Mouse (Mus musculus) CH12.LX (cell line): ENCODE measurements around the gene Lrp5. TPM values are rescaled to one million over a fixed set of nuclear protein-coding genes. Genes with fewer than 3 reads are reported as not detected.

ENCODE experiments used
- DNase-seq: peaks from one replicate; pipeline ENCODE4 v3.0.0-alpha.2; 2013; ENCODE audit errors: extremely low read depth
- H3K27ac ChIP-seq: 2 replicates; pipeline ENCODE4 v1.5.1; 2012; ENCODE audit warnings: low read depth, mild to moderate bottlenecking, control low read depth, moderate library complexity; ENCODE audit not compliant: insufficient read depth
- H3K27me3 ChIP-seq: replicated peaks from 2 replicates; pipeline ENCODE3; 2012; ENCODE audit warnings: inconsistent platforms
- H3K36me3 ChIP-seq, 2 experiments: replicated peaks in 1 of 2; 2 replicates each; pipeline versions ENCODE3 to v1.6.1; 2012; ENCODE audit warnings: inconsistent platforms in 1 of 2, low read length in 1 of 2, mild to moderate bottlenecking in 1 of 2, mixed read lengths in 1 of 2, moderate library complexity in 1 of 2; ENCODE audit not compliant: control insufficient read depth in 1 of 2, insufficient read depth in 1 of 2
- H3K4me1 ChIP-seq, 2 experiments: 2 replicates each; pipeline ENCODE4 v1.6.1; 2012; ENCODE audit warnings: inconsistent platforms in 1 of 2, moderate library complexity in 1 of 2; ENCODE audit not compliant: insufficient read depth in 2 of 2, control insufficient read depth in 1 of 2
- H3K4me2 ChIP-seq: 2 replicates; pipeline ENCODE4 v1.6.1; 2012; ENCODE audit warnings: low read depth, mild to moderate bottlenecking, control low read depth; ENCODE audit not compliant: poor library complexity, insufficient read depth, severe bottlenecking
- H3K4me3 ChIP-seq, 3 experiments: fragments of 150-350 bp in 1 of 3; sonication (generic) in 1 of 3; replicated peaks in 1 of 3; 2 replicates each; pipeline versions ENCODE3 to v1.5.1; 2011 to 2012; ENCODE audit warnings: low read depth in 2 of 3, low read length in 2 of 3, mild to moderate bottlenecking in 2 of 3, moderate library complexity in 2 of 3, control low read depth in 1 of 3, improper control_type of control experiment in 1 of 3, inconsistent platforms in 1 of 3, mixed read lengths in 1 of 3; ENCODE audit not compliant: poor library complexity in 1 of 3
- H3K79me2 ChIP-seq: replicated peaks from 2 replicates; pipeline ENCODE4 v1.6.1; 2012; ENCODE audit warnings: mild to moderate bottlenecking, moderate library complexity; ENCODE audit not compliant: control insufficient read depth, poor library complexity, insufficient read depth, severe bottlenecking; ENCODE audit errors: extremely low read depth
- H3K9ac ChIP-seq: 2 replicates; pipeline ENCODE4 v1.6.1; 2012; ENCODE audit warnings: low read depth, mild to moderate bottlenecking, control low read depth, moderate library complexity; ENCODE audit not compliant: insufficient read depth
- H3K9me3 ChIP-seq: replicated peaks from 2 replicates; pipeline ENCODE3; 2012; ENCODE audit warnings: low read length, inconsistent platforms, mixed read lengths
- BHLHE40 ChIP-seq: IDR thresholded peaks from 2 replicates; pipeline ENCODE4 v1.6.1; 2011; ENCODE audit warnings: mild to moderate bottlenecking, low read depth, low read length, improper control_type of control experiment
- CHD1 ChIP-seq: IDR thresholded peaks from 2 replicates; pipeline ENCODE4 v1.6.1; 2012; ENCODE audit warnings: low read depth, low read length, improper control_type of control experiment, inconsistent platforms
- CTCF ChIP-seq, 2 experiments: IDR thresholded peaks in 1 of 2; conservative IDR thresholded peaks in 1 of 2; 2 replicates each; pipeline ENCODE4 v1.5.1; 2011 to 2012; ENCODE audit warnings: low read depth in 2 of 2, low read length in 2 of 2, improper control_type of control experiment in 1 of 2, inconsistent platforms in 1 of 2, mild to moderate bottlenecking in 1 of 2, moderate library complexity in 1 of 2
- E2F4 ChIP-seq: IDR thresholded peaks from 2 replicates; pipeline ENCODE4 v1.6.1; 2011; ENCODE audit warnings: low read depth, low read length, improper control_type of control experiment; ENCODE audit not compliant: insufficient replicate concordance
- EP300 ChIP-seq: IDR thresholded peaks from 2 replicates; pipeline ENCODE4 v1.6.1; 2011; ENCODE audit warnings: low read length, improper control_type of control experiment
- ETS1 ChIP-seq: conservative IDR thresholded peaks from 2 replicates; pipeline ENCODE4 v1.6.1; 2012; ENCODE audit warnings: low read depth, mild to moderate bottlenecking, inconsistent platforms, low read length, improper control_type of control experiment, moderate library complexity
- GABPA ChIP-seq: IDR thresholded peaks from 2 replicates; pipeline ENCODE4 v1.6.1; 2012; ENCODE audit warnings: low read depth, low read length, improper control_type of control experiment, inconsistent platforms; ENCODE audit not compliant: insufficient replicate concordance
- JUND ChIP-seq: conservative IDR thresholded peaks from 2 replicates; pipeline ENCODE4 v1.6.1; 2011; ENCODE audit warnings: low read depth, low read length, improper control_type of control experiment
- KAT2A ChIP-seq: IDR thresholded peaks from 2 replicates; pipeline ENCODE4 v1.6.1; 2012; ENCODE audit warnings: low read length, improper control_type of control experiment, inconsistent platforms; ENCODE audit not compliant: insufficient replicate concordance
- MAFK ChIP-seq: IDR thresholded peaks from 2 replicates; pipeline ENCODE4 v1.6.1; 2011; ENCODE audit warnings: low read length, improper control_type of control experiment; ENCODE audit not compliant: insufficient replicate concordance
- MAX ChIP-seq: IDR thresholded peaks from 2 replicates; pipeline ENCODE4 v1.6.1; 2011; ENCODE audit warnings: low read length, improper control_type of control experiment
- MAZ ChIP-seq: IDR thresholded peaks from 2 replicates; pipeline ENCODE4 v1.6.1; 2012; ENCODE audit warnings: low read depth, mild to moderate bottlenecking, inconsistent platforms, low read length, improper control_type of control experiment, moderate library complexity
- MEF2A ChIP-seq: IDR thresholded peaks from 2 replicates; pipeline ENCODE4 v1.6.1; 2014; ENCODE audit warnings: low read depth, mild to moderate bottlenecking, inconsistent platforms, low read length, improper control_type of control experiment, borderline replicate concordance
- MXI1 ChIP-seq: IDR thresholded peaks from 2 replicates; pipeline ENCODE4 v1.6.1; 2011; ENCODE audit warnings: mild to moderate bottlenecking, low read depth, low read length, improper control_type of control experiment
- MYC ChIP-seq: IDR thresholded peaks from 2 replicates; pipeline ENCODE4 v1.6.1; 2011; ENCODE audit warnings: low read depth, mild to moderate bottlenecking, improper control_type of control experiment, low read length
- RAD21 ChIP-seq: IDR thresholded peaks from 2 replicates; pipeline ENCODE4 v1.6.1; 2011; ENCODE audit warnings: low read depth, mild to moderate bottlenecking, low read length, improper control_type of control experiment, moderate library complexity
- RCOR1 ChIP-seq: conservative IDR thresholded peaks from 2 replicates; pipeline ENCODE4 v1.6.1; 2012; ENCODE audit warnings: low read depth, mild to moderate bottlenecking, inconsistent platforms, low read length, improper control_type of control experiment
- SIN3A ChIP-seq: IDR thresholded peaks from 2 replicates; pipeline ENCODE4 v1.6.1; 2012; ENCODE audit warnings: low read length, improper control_type of control experiment, inconsistent platforms
- SMC3 ChIP-seq: IDR thresholded peaks from 2 replicates; pipeline ENCODE4 v1.6.1; 2011; ENCODE audit warnings: low read depth, low read length, improper control_type of control experiment
- TCF12 ChIP-seq: IDR thresholded peaks from 2 replicates; pipeline ENCODE4 v1.6.1; 2014; ENCODE audit warnings: low read depth, mild to moderate bottlenecking, inconsistent platforms, low read length, improper control_type of control experiment
- UBTF ChIP-seq: IDR thresholded peaks from 2 replicates; pipeline ENCODE4 v1.6.1; 2012; ENCODE audit warnings: low read depth, mild to moderate bottlenecking, inconsistent platforms, low read length, improper control_type of control experiment, moderate library complexity
- ZC3H11A ChIP-seq: IDR thresholded peaks from 2 replicates; pipeline ENCODE4 v1.6.1; 2012; ENCODE audit warnings: low read depth, mild to moderate bottlenecking, inconsistent platforms, low read length, improper control_type of control experiment
- ZMIZ1 ChIP-seq: IDR thresholded peaks from 2 replicates; pipeline ENCODE4 v1.6.1; 2012; ENCODE audit warnings: low read depth, mild to moderate bottlenecking, inconsistent platforms, low read length, improper control_type of control experiment
- ZNF384 ChIP-seq: IDR thresholded peaks from 2 replicates; pipeline ENCODE4 v1.6.1; 2012; ENCODE audit warnings: low read depth, low read length, improper control_type of control experiment, inconsistent platforms
- dilution Hi-C: fragments of 300-500 bp; cut with MboI; formaldehyde crosslinking; loops from 2 replicates; pipeline ENCODE4 v1.14.3; 2020; ENCODE audit warnings: low sequenced_read_pairs; ENCODE audit not compliant: extremely low pct_unique_long_range_greater_than_20kb, extremely low pct_ligation_motif_present
- in situ Hi-C: fragments of 300-500 bp; cut with MboI; formaldehyde crosslinking; loops from 3 replicates; pipeline ENCODE4 v1.14.3; 2019; ENCODE audit warnings: low sequenced_read_pairs, low pct_ligation_motif_present, low pct_unique_long_range_greater_than_20kb, mixed read lengths
- polyA plus RNA-seq: library from polyadenylated mRNA; unstranded; fragments of >175 nt; gene quantifications from 2 replicates; pipeline ENCODE4 v1.2.1, GENCODE M21; 2012; ENCODE audit warnings: low read depth; ENCODE audit not compliant: insufficient read length
- total RNA-seq, 2 experiments: library from RNA; depleted of rRNA; stranded (reverse); fragments of 300-350 nt in 1 of 2; fragments of >200 nt in 1 of 2; gene quantifications; 2 replicates each; pipeline ENCODE4 v1.2.3; 2012 to 2014

Gene Lrp5
- total and polyA plus RNA-seq, 3 experiments, result 0.13 to 1.4 (median 1.1) TPM

DNA sequence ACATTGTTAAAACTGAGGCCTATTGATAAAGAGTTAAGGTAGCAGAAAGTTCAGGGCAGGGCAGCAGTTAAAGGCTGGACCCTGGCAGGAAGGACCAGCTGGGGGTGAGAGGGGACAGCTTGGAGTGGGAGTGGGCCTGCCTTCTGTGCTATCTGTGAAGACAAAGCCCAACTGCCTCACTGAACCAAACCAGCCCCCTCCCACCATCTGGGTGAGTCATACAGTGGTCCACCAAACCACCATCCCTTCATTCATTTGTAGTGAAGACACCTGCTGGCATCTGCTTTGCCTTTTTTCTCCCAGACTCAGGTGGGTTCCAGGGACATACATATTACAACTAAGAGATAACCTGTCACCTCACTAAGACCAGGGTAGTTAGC is 108.5 kb downstream of the Lrp5 start:
- TF ChIP-seq SIN3A, result no peak
- TF ChIP-seq EP300, result no peak
- no peak for TF ChIP-seq BHLHE40
- no peak for TF ChIP-seq UBTF
- TF ChIP-seq TCF12, result no peak
- no peak for TF ChIP-seq RAD21
- TF ChIP-seq ZNF384, result no peak
- TF ChIP-seq ETS1, result no peak
- no peak for TF ChIP-seq RCOR1
- dilution Hi-C loops, result no loop called here
- Histone ChIP-seq H3K9me3 (peaks cover 2% of the 10 kb centered on the region), H3K36me3 (no peaks in the 10 kb centered on the region), H3K79me2 (peaks cover 25% of the 10 kb centered on the region), H3K27me3 (no peaks in the 10 kb centered on the region), H3K4me1 (peaks cover 0 to 32% of the 10 kb centered on the region in 2 experiments; a peak in 2 of 4 replicates), H3K9ac (no peak overlapping the region), H3K4me2 (no peak overlapping the region), H3K4me3 (no peak overlapping the region), H3K27ac (no peak overlapping the region)
- in situ Hi-C loops, result no loop called here
- no peak for DNase-seq

- H3K4me2 ChIP-seq, result no peak overlapping the region
- in situ Hi-C loops, result no loop called here
- DNase-seq, result no peak
- no peak overlapping the region for H3K4me3 ChIP-seq
- peaks cover 2% of the 10 kb centered on the region for H3K9me3 ChIP-seq
- peaks cover 0 to 33% of the 10 kb centered on the region in 2 experiments; a peak in 2 of 4 replicates for H3K4me1 ChIP-seq
- no peak overlapping the region for H3K9ac ChIP-seq
- dilution Hi-C loops, result no loop called here
- TF ChIP-seq ETS1, result no peak
- TF ChIP-seq MAFK, result no peak
- TF ChIP-seq UBTF, result no peak
- no peak for TF ChIP-seq MYC
- TF ChIP-seq ZC3H11A, result no peak
- no peak for TF ChIP-seq KAT2A
- no peak for TF ChIP-seq SMC3
- TF ChIP-seq MXI1, result no peak
- TF ChIP-seq ZMIZ1, result no peak
- no peak for TF ChIP-seq JUND
- no peak for TF ChIP-seq MEF2A
- TF ChIP-seq CTCF (conservative IDR thresholded peaks at IDR 0.05 in 1 of 2, IDR thresholded peaks at IDR 0.05 in 1 of 2; ENCODE audit: low read depth in 2 of 2, low read length in 2 of 2), result no peak
- TF ChIP-seq E2F4, result no peak
- TF ChIP-seq TCF12, result no peak
- no peak for TF ChIP-seq GABPA
- no peak for TF ChIP-seq CHD1
- no peak for TF ChIP-seq MAX
- TF ChIP-seq MAZ, result no peak
- no peak overlapping the region for H3K27ac ChIP-seq
- peaks cover 29% of the 10 kb centered on the region for H3K79me2 ChIP-seq
- H3K27me3 ChIP-seq, result no peaks in the 10 kb centered on the region
- H3K36me3 ChIP-seq, result peaks cover 0 to under 1% of the 10 kb centered on the region in 2 experiments
Measured at GRCm38 (mm10) chr19:3577265-3577910, 109.0 kb downstream of the Lrp5 start.
